Mouse (Mus musculus): ENCODE results near the gene Dlgap1. TPM values are rescaled to one million over a fixed set of nuclear protein-coding genes. Genes with fewer than 3 reads are reported as not detected.
"Not testable (repeated sequence)": the region's sequence is repeated elsewhere in the genome, so short reads cannot be mapped to it uniquely, and the experiment has no call there.

Dlgap1 gene
- polyA plus RNA-seq, 1 experiment from 2014 or later, result 0.39 TPM

DNA sequence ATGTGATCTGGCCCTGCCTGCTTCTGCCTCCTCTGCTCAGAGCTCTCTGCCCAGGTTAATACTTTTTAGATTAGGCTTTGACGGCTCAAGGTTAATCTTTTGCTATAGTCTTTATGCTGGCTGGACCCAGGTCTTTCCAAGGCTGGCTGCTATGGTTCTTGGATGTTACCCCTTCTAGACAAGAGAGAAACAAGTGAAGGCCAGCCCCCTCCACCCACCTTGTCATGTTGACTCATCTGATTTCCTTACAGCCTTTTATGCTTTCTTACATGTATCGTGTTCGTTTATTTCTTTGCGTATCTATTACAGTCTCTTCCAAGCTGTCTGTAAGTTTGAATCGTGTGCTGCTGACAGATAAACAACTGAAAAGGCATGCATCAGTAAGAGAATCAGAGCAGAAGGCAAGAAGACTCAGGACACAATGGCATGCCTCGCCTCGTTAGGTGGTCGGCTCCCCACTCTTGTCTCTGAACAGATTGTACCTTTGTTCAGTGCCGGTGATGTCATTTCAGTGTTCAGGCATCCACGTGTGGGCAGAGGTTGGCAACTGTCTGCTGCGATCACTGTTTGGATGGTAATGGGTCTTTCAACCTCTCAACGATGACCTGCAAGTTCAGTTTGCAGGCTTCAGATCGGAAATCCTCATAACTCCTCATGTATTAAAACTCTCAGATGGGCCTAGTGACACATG is 618.0 kb downstream of the Dlgap1 start:
- no peak overlapping the region for H3K4me3 ChIP-seq (ENCODE audit: low read length)
- H3K36me3 ChIP-seq (ENCODE audit: control insufficient read depth, insufficient read depth), result no peaks in the 10 kb centered on the region
- 83% methylated on average over 13 of the region's 13 CpGs for WGBS
- H3K27me3 ChIP-seq (ENCODE audit: control insufficient read depth, insufficient read depth, low read length), result no peaks in the 10 kb centered on the region
- no peak for ATAC-seq (replicated peaks; ENCODE audit: extremely low read depth, insufficient read depth, low FRiP score)
- H3K9me3 ChIP-seq (replicated peaks; ENCODE audit: control insufficient read depth, low read length), result no peaks in the 10 kb centered on the region
- H3K4me2 ChIP-seq (ENCODE audit: low read depth, low read length), result no peak overlapping the region
- H3K27ac ChIP-seq (ENCODE audit: low read length), result no peak overlapping the region
- no peaks in the 10 kb centered on the region for H3K4me1 ChIP-seq (ENCODE audit: control insufficient read depth, insufficient read depth, low read length)
- H3K9ac ChIP-seq (ENCODE audit: low read length), result no peak overlapping the region

DNA sequence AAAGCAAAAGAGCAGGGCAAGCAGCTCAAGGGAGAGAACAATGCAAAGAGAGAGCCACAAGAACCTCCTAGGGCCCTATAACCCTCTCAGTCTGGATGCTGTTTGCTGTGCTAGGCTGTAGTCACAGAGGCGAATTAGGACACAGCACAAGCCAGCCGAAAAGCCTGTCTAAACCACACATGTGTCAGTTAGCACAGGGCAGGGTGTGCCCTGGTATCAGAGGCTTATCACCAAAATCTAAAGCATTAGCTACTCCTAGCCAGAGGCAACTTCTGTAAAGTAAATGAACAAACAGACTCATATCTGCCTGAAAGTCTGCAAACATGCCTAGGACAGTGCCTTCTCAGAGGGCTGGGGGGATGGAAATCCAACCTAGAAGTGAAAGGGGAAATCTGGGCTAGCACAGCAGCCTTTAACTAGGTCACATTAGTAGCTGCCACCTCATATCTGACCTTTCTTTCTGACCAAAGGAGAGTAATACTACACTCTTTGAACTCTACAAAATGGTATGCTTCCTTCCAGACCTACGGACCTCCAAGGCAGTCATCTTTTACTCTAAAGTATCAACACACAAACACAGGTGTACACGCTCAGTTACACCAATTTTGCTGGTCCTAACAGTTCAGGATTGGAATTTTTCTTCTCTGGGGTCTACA is 619.2 kb downstream of the Dlgap1 start:
- H3K4me3 ChIP-seq (ENCODE audit: low read length); H3K36me3 ChIP-seq (ENCODE audit: control insufficient read depth, insufficient read depth); ATAC-seq (replicated peaks; ENCODE audit: extremely low read depth, insufficient read depth, low FRiP score); H3K27ac ChIP-seq (ENCODE audit: low read length); H3K4me1 ChIP-seq (ENCODE audit: control insufficient read depth, insufficient read depth, low read length); H3K4me2 ChIP-seq (ENCODE audit: low read depth, low read length); H3K9ac ChIP-seq (ENCODE audit: low read length); H3K27me3 ChIP-seq (ENCODE audit: control insufficient read depth, insufficient read depth, low read length); H3K9me3 ChIP-seq (replicated peaks; ENCODE audit: control insufficient read depth, low read length): not testable (repeated sequence)
- 81% methylated on average over 2 of the region's 4 CpGs for WGBS

DNA sequence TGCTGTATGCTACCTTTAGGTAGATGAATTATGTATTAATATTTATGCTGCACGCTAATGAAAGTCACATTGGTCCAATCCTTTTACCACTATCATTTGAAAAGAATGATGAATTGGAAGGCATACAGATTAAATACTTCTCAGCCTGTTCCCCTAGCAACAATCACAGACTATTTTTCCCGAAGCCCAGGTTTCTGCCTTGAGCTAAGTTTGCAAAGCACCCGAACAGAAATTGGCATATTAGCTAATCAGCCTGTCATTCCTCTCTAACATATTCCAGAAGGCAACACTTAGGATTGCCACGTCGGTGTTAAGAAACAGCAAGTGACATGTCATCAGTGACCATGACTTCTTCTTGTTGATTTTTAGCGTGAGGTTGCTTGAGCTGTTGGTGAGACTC is 619.8 kb downstream of the Dlgap1 start:
- H3K27me3 ChIP-seq (ENCODE audit: control insufficient read depth, insufficient read depth, low read length), result no peaks in the 10 kb centered on the region
- H3K36me3 ChIP-seq (ENCODE audit: control insufficient read depth, insufficient read depth), result no peaks in the 10 kb centered on the region
- H3K4me1 ChIP-seq (ENCODE audit: control insufficient read depth, insufficient read depth, low read length), result no peaks in the 10 kb centered on the region
- no peak overlapping the region for H3K9ac ChIP-seq (ENCODE audit: low read length)
- H3K27ac ChIP-seq (ENCODE audit: low read length), result no peak overlapping the region
- H3K4me2 ChIP-seq (ENCODE audit: low read depth, low read length), result no peak overlapping the region
- WGBS, result 38% methylated on average over 6 of the region's 6 CpGs
- no peak overlapping the region for H3K4me3 ChIP-seq (ENCODE audit: low read length)
- no peaks in the 10 kb centered on the region for H3K9me3 ChIP-seq (replicated peaks; ENCODE audit: control insufficient read depth, low read length)
- ATAC-seq (replicated peaks; ENCODE audit: extremely low read depth, insufficient read depth, low FRiP score), result no peak

DNA sequence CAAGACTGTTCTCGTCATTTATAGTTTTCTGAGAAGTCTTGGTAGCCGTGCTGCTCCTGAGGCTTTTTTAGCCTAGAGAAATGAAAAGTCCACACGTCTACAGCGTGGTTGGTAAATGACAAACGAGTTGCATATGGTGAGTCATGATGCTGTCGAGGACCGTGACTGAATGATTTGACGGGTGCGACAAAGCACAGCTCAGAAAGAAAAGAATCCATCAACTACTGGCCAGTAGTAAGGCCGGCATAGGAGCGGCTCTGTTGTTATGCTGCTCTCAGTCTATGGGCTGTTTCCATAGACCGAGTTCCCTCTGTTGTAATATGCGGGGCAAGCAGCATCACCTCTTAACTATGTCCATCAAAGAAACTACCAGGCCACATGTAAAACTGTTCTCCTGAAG is 620.3 kb downstream of the Dlgap1 start:
- Histone ChIP-seq H3K4me3 (ENCODE audit: low read length) (no peak overlapping the region), H3K27ac (ENCODE audit: low read length) (no peak overlapping the region), H3K36me3 (ENCODE audit: control insufficient read depth, insufficient read depth) (no peaks in the 10 kb centered on the region), H3K9ac (ENCODE audit: low read length) (no peak overlapping the region), H3K4me1 (ENCODE audit: control insufficient read depth, insufficient read depth, low read length) (no peaks in the 10 kb centered on the region), H3K27me3 (ENCODE audit: control insufficient read depth, insufficient read depth, low read length) (no peaks in the 10 kb centered on the region), H3K9me3 (replicated peaks; ENCODE audit: control insufficient read depth, low read length) (no peaks in the 10 kb centered on the region), H3K4me2 (ENCODE audit: low read depth, low read length) (no peak overlapping the region)
- ATAC-seq (replicated peaks; ENCODE audit: extremely low read depth, insufficient read depth, low FRiP score), result no peak
- WGBS, result 61% methylated on average over 13 of the region's 13 CpGs

DNA sequence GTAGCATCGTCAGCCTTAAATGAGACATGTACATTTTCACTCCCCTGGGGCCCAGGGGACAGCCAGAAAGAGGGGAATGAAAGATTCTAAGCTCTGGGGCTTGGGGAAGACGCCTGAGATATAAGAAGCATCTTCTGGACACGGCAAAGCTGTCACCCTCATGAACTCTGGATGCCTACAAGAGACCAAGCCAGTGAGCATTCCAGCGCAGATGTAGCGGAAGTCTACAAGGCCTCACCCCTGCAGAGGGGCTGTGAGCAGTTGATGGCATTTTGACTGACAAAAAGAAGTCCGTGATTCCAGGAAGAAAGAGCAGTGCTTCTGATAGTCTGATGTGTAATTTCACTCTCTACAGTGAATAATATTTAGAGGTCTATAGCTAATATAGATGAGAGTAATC is 621.6 kb downstream of the Dlgap1 start:
- H3K4me3 ChIP-seq (ENCODE audit: low read length), result no peak overlapping the region
- 60% methylated on average over 6 of the region's 6 CpGs for WGBS
- no peak overlapping the region for H3K9ac ChIP-seq (ENCODE audit: low read length)
- H3K27ac ChIP-seq (ENCODE audit: low read length), result no peak overlapping the region
- H3K4me1 ChIP-seq (ENCODE audit: control insufficient read depth, insufficient read depth, low read length), result no peaks in the 10 kb centered on the region
- no peaks in the 10 kb centered on the region for H3K36me3 ChIP-seq (ENCODE audit: control insufficient read depth, insufficient read depth)
- H3K9me3 ChIP-seq (replicated peaks; ENCODE audit: control insufficient read depth, low read length), result no peaks in the 10 kb centered on the region
- no peaks in the 10 kb centered on the region for H3K27me3 ChIP-seq (ENCODE audit: control insufficient read depth, insufficient read depth, low read length)
- no peak overlapping the region for H3K4me2 ChIP-seq (ENCODE audit: low read depth, low read length)
- ATAC-seq (replicated peaks; ENCODE audit: extremely low read depth, insufficient read depth, low FRiP score), result no peak

DNA sequence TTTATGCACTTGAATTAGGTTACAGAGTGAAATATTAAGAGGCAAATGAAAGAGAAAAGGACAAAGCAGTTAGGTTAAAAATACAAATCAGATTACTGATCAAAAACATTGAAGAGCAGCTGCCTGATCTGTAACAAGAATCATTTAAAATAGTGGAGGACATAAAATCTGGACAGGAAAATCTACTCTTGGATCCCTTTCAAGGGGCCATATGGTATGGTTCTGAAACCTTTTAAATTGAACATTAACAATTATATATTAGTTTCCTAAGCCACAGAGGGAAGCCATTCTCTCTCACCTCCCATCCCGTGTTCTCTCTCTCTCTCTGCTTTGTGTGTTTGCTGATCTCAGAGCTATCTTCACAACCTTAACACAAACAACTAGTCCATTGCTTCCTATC is 625.4 kb downstream of the Dlgap1 start:
- 60% methylated on average over 1 of the region's 1 CpGs for WGBS
- no peak overlapping the region for H3K4me3 ChIP-seq (ENCODE audit: low read length)
- ATAC-seq (replicated peaks; ENCODE audit: extremely low read depth, insufficient read depth, low FRiP score), result no peak
- H3K27ac ChIP-seq (ENCODE audit: low read length), result no peak overlapping the region
- H3K36me3 ChIP-seq (ENCODE audit: control insufficient read depth, insufficient read depth), result no peaks in the 10 kb centered on the region
- no peaks in the 10 kb centered on the region for H3K9me3 ChIP-seq (replicated peaks; ENCODE audit: control insufficient read depth, low read length)
- H3K27me3 ChIP-seq (ENCODE audit: control insufficient read depth, insufficient read depth, low read length), result no peaks in the 10 kb centered on the region
- H3K4me2 ChIP-seq (ENCODE audit: low read depth, low read length), result no peak overlapping the region
- no peaks in the 10 kb centered on the region for H3K4me1 ChIP-seq (ENCODE audit: control insufficient read depth, insufficient read depth, low read length)
- H3K9ac ChIP-seq (ENCODE audit: low read length), result no peak overlapping the region

DNA sequence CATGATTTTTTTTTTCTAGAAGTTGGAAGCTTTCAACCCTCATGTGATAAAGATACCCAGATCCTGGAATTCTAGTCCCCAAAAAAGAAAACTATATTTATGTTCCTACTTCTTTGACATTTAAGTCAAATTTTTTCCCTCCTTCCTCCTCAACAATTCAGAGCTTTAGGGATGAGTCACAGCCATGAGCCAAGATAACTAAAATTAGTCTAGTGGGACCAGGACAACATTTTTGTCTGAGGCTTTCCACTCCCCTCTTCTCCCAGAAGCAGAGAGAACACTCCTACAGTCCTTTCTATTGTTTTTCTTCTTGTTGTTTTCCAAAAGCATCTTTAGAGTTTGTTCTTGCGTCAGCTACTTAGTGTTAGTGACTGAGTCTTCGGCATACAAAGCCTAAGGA is 627.5 kb downstream of the Dlgap1 start:
- H3K4me2 ChIP-seq (ENCODE audit: low read depth, low read length), result no peak overlapping the region
- H3K27ac ChIP-seq (ENCODE audit: low read length), result no peak overlapping the region
- 86% methylated on average over 2 of the region's 2 CpGs for whole genome bisulfite sequencing
- no peak for ATAC-seq (replicated peaks; ENCODE audit: extremely low read depth, insufficient read depth, low FRiP score)
- no peak overlapping the region for H3K4me3 ChIP-seq (ENCODE audit: low read length)
- no peaks in the 10 kb centered on the region for H3K36me3 ChIP-seq (ENCODE audit: control insufficient read depth, insufficient read depth)
- no peaks in the 10 kb centered on the region for H3K9me3 ChIP-seq (replicated peaks; ENCODE audit: control insufficient read depth, low read length)
- H3K27me3 ChIP-seq (ENCODE audit: control insufficient read depth, insufficient read depth, low read length), result no peaks in the 10 kb centered on the region
- no peaks in the 10 kb centered on the region for H3K4me1 ChIP-seq (ENCODE audit: control insufficient read depth, insufficient read depth, low read length)
- H3K9ac ChIP-seq (ENCODE audit: low read length), result no peak overlapping the region

DNA sequence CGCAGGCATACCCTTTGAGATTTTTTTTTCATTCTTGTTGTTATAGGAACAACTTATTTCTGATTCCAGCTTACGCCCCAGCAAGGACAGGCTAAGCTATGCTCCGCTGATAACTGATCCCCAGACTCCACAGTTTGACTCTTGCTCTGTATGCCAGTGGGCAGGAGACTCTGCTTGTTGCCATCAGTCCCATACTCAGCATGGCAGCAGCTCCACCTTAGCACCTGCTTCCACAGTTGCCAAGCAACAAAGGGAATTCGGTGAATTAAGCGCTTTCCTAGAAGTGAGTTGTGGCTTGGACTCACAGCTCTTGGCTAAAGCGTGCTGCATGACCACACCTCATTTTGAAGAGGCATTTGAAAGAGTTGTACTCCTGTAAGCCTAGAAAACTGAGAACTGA is 631.6 kb downstream of the Dlgap1 start:
- Histone ChIP-seq H3K27ac (ENCODE audit: low read length) (no peak overlapping the region), H3K9me3 (replicated peaks; ENCODE audit: control insufficient read depth, low read length) (no peaks in the 10 kb centered on the region), H3K27me3 (ENCODE audit: control insufficient read depth, insufficient read depth, low read length) (no peaks in the 10 kb centered on the region), H3K9ac (ENCODE audit: low read length) (no peak overlapping the region), H3K36me3 (ENCODE audit: control insufficient read depth, insufficient read depth) (no peaks in the 10 kb centered on the region), H3K4me1 (ENCODE audit: control insufficient read depth, insufficient read depth, low read length) (no peaks in the 10 kb centered on the region), H3K4me3 (ENCODE audit: low read length) (no peak overlapping the region), H3K4me2 (ENCODE audit: low read depth, low read length) (no peak overlapping the region)
- WGBS, result 71% methylated on average over 6 of the region's 6 CpGs
- no peak for ATAC-seq (replicated peaks; ENCODE audit: extremely low read depth, insufficient read depth, low FRiP score)

DNA sequence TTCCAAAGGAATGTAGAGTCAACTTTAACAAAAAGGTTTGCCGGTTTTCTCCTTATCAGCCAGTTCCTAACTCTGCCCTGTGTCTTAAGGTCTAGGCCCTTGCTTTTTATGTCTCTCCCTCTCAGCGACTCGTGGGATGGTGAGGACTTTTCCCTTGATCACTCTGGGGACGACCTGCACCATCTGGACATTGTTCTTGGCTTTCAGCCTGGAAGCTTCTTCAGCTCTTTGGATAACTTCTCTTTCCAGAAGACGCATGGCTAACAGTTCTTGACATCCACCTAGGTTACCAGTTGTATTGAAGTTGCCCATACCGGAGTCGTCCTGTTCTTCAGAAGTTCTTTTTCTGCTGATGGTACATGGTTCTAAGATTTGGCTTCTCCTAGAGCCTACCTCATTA is 633.2 kb downstream of the Dlgap1 start:
- H3K4me3 ChIP-seq (ENCODE audit: low read length), result no peak overlapping the region
- no peak overlapping the region for H3K9ac ChIP-seq (ENCODE audit: low read length)
- no peak overlapping the region for H3K27ac ChIP-seq (ENCODE audit: low read length)
- no peak for ATAC-seq (replicated peaks; ENCODE audit: extremely low read depth, insufficient read depth, low FRiP score)
- H3K4me2 ChIP-seq (ENCODE audit: low read depth, low read length), result no peak overlapping the region
- 68% methylated on average over 7 of the region's 7 CpGs for WGBS
- H3K4me1 ChIP-seq (ENCODE audit: control insufficient read depth, insufficient read depth, low read length), result no peaks in the 10 kb centered on the region
- H3K36me3 ChIP-seq (ENCODE audit: control insufficient read depth, insufficient read depth), result no peaks in the 10 kb centered on the region
- no peaks in the 10 kb centered on the region for H3K27me3 ChIP-seq (ENCODE audit: control insufficient read depth, insufficient read depth, low read length)
- H3K9me3 ChIP-seq (replicated peaks; ENCODE audit: control insufficient read depth, low read length), result no peaks in the 10 kb centered on the region
